Mouse (Mus musculus) liver, embryonic 11.5 days (tissue): ENCODE measurements at regions not wholly inside any gene's neighbourhood (a gene's known extent, or its start where the extent isn't known, plus 50 kb on each side); places are given as distances from the start of the nearest gene placed in this dataset.

Source experiments
- ATAC-seq: fragments of 200-750 bp; cut with Nextera tagmentation; replicated peaks from 2 replicates; pipeline ENCODE4 v1.8.0; 2017; ENCODE audit warnings: moderate number of reproducible peaks, mild to moderate bottlenecking, moderate TSS enrichment, moderate library complexity; ENCODE audit not compliant: low FRiP score
- DNase-seq: peaks from one replicate; pipeline ENCODE4 v3.0.0-alpha.2; 2017; ENCODE audit warnings: low spot score
- H3K27ac ChIP-seq: fragments of 300-500 bp; sonication (generic); 2 replicates; pipeline ENCODE4 v1.5.1; 2014; ENCODE audit warnings: mild to moderate bottlenecking, low read depth, low read length, control low read depth
- H3K27me3 ChIP-seq: fragments of 300-500 bp; sonication (generic); replicated peaks from 2 replicates; pipeline ENCODE4 v1.6.1; 2014; ENCODE audit warnings: low read length, mixed read lengths; ENCODE audit not compliant: control insufficient read depth, insufficient read depth
- H3K36me3 ChIP-seq: fragments of 300-500 bp; sonication (generic); 2 replicates; pipeline ENCODE4 v1.6.1; 2014; ENCODE audit warnings: mild to moderate bottlenecking, low read length, moderate library complexity, mixed read lengths; ENCODE audit not compliant: control insufficient read depth, insufficient read depth
- H3K4me1 ChIP-seq: fragments of 300-500 bp; sonication (generic); replicated peaks from 2 replicates; pipeline ENCODE4 v1.6.1; 2014; ENCODE audit warnings: low read length, mixed read lengths; ENCODE audit not compliant: control insufficient read depth, insufficient read depth
- H3K4me2 ChIP-seq: fragments of 300-500 bp; sonication (generic); 2 replicates; pipeline ENCODE4 v1.6.1; 2014; ENCODE audit warnings: mild to moderate bottlenecking, control low read depth, moderate library complexity
- H3K4me3 ChIP-seq: fragments of 300-500 bp; sonication (generic); 2 replicates; pipeline ENCODE4 v1.5.1; 2014; ENCODE audit warnings: low read depth, low read length, control low read depth
- H3K9ac ChIP-seq: fragments of 300-500 bp; sonication (generic); 2 replicates; pipeline ENCODE4 v1.6.1; 2014; ENCODE audit warnings: low read depth, low read length, control low read depth
- H3K9me3 ChIP-seq: fragments of 300-500 bp; sonication (generic); 2 replicates; pipeline ENCODE4 v1.6.1; 2016; ENCODE audit warnings: low read length, inconsistent platforms, mixed read lengths; ENCODE audit not compliant: control insufficient read depth
- WGBS: fragments of 180-500 bp; shearing (Covaris S2); extraction: QIAGEN DNeasy Blood & Tissue Kit; methylation state at CpG from one replicate; pipeline ENCODE4 v1.1.7; 2014; 5-methylcytosine and 5-hydroxymethylcytosine counted together

- Histone ChIP-seq H3K4me1 (no peaks in the 10 kb centered on the region), H3K9me3 (no peaks in the 10 kb centered on the region), H3K4me3 (no peak overlapping the region), H3K27me3 (no peaks in the 10 kb centered on the region), H3K27ac (no peak overlapping the region), H3K4me2 (no peak overlapping the region), H3K36me3 (no peaks in the 10 kb centered on the region), H3K9ac (no peak overlapping the region)
- no peak for ATAC-seq
- WGBS: 57% methylated on average over 3 of the region's 3 CpGs
- DNase-seq: no peak
Measured at GRCm38 (mm10) chr9:116511450-116511849, 336.3 kb upstream of the Tgfbr2 start.

GRCm38 (mm10) chr9:116507756-116508155, 332.6 kb upstream of the Tgfbr2 start:
- ATAC-seq (no peak), DNase-seq (no peak)
- no peak overlapping the region for H3K4me2 ChIP-seq
- no peak overlapping the region for H3K27ac ChIP-seq
- no peaks in the 10 kb centered on the region for H3K27me3 ChIP-seq
- no peaks in the 10 kb centered on the region for H3K4me1 ChIP-seq
- H3K36me3 ChIP-seq: no peaks in the 10 kb centered on the region
- H3K4me3 ChIP-seq: no peak overlapping the region
- no peak overlapping the region for H3K9ac ChIP-seq
- H3K9me3 ChIP-seq: no peaks in the 10 kb centered on the region
- WGBS: 83% methylated on average over 5 of the region's 5 CpGs

GRCm38 (mm10) chr9:116502831-116503230, 327.7 kb upstream of the Tgfbr2 start:
- ATAC-seq (no peak), DNase-seq (no peak)
- H3K36me3 ChIP-seq: no peaks in the 10 kb centered on the region
- no peaks in the 10 kb centered on the region for H3K4me1 ChIP-seq
- no peaks in the 10 kb centered on the region for H3K9me3 ChIP-seq
- no peaks in the 10 kb centered on the region for H3K27me3 ChIP-seq
- 60% methylated on average over 5 of the region's 5 CpGs for WGBS
- no peak overlapping the region for H3K4me2 ChIP-seq
- H3K9ac ChIP-seq: no peak overlapping the region
- H3K4me3 ChIP-seq: no peak overlapping the region
- no peak overlapping the region for H3K27ac ChIP-seq

DNA sequence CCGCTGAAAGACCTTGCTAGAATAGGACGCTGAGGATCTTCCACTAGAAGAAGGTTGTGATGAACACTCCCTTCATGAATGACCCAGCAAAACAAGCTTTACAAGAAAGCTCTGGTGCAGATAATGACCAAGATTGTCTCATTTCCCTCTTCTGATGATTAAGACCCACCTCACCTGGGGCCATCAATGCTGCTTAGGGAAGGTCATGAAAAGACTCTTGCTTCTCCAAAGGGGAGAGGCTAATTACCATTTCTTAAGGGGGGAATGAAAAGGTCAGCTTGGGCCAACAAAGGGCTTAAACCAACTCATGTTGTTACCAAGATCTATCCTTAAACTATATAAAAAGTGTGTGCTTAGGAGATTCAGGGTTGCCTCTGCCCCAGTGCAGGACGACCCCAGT, 325.8 kb upstream of the Tgfbr2 start:
- Histone ChIP-seq H3K4me2 (no peak overlapping the region), H3K4me3 (no peak overlapping the region), H3K36me3 (no peaks in the 10 kb centered on the region), H3K9me3 (no peaks in the 10 kb centered on the region), H3K4me1 (no peaks in the 10 kb centered on the region), H3K9ac (no peak overlapping the region), H3K27me3 (no peaks in the 10 kb centered on the region), H3K27ac (no peak overlapping the region)
- 77% methylated on average over 3 of the region's 3 CpGs for WGBS
- ATAC-seq (no peak), DNase-seq (no peak)

- no peak overlapping the region for H3K4me2 ChIP-seq
- no peaks in the 10 kb centered on the region for H3K36me3 ChIP-seq
- H3K4me1 ChIP-seq: no peaks in the 10 kb centered on the region
- 75% methylated on average over 2 of the region's 2 CpGs for WGBS
- H3K27ac ChIP-seq: no peak overlapping the region
- no peak for ATAC-seq
- no peaks in the 10 kb centered on the region; the same call in 1 of the 2 replicates for H3K9me3 ChIP-seq
- H3K4me3 ChIP-seq: no peak overlapping the region
- no peak for DNase-seq
- H3K9ac ChIP-seq: no peak overlapping the region
- no peaks in the 10 kb centered on the region for H3K27me3 ChIP-seq
Measured at GRCm38 (mm10) chr9:116491227-116491626, 316.1 kb upstream of the Tgfbr2 start.

DNA sequence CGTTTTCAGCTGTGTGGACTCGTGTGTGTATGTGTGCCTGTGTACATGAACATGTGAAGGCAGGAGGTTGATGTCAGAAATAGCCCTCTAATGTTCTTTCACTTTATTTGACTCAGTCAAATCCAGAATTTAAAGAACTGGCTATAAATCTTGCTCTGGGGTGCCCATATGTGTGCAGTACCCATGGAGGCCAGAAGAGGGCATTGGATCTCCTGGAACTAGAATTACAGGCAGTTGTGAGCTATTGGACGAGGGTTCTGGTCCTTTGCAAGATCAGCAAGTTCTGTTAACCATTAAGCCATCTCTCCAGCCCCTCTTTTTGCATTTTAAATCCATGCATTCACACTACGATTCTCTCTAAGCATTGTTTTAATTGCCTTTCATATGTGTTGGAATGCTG, 314.6 kb upstream of the Tgfbr2 start:
- Histone ChIP-seq H3K9ac (no peak overlapping the region), H3K36me3 (no peaks in the 10 kb centered on the region), H3K4me2 (no peak overlapping the region), H3K27me3 (no peaks in the 10 kb centered on the region), H3K4me3 (no peak overlapping the region), H3K9me3 (no peaks in the 10 kb centered on the region; the same call in 1 of the 2 replicates), H3K27ac (no peak overlapping the region), H3K4me1 (no peaks in the 10 kb centered on the region)
- 55% methylated on average over 4 of the region's 4 CpGs for WGBS
- ATAC-seq (no peak), DNase-seq (no peak)

- no peak for ATAC-seq
- no peaks in the 10 kb centered on the region; the same call in 1 of the 2 replicates for H3K9me3 ChIP-seq
- H3K27ac ChIP-seq: no peak overlapping the region
Measured at GRCm38 (mm10) chr9:116489273-116489672, 314.1 kb upstream of the Tgfbr2 start.

GRCm38 (mm10) chr9:116477309-116477708, 302.1 kb upstream of the Tgfbr2 start:
- no peak for ATAC-seq
- Histone ChIP-seq H3K36me3 (no peaks in the 10 kb centered on the region), H3K9me3 (no peaks in the 10 kb centered on the region), H3K27ac (no peak overlapping the region), H3K4me3 (no peak overlapping the region), H3K9ac (no peak overlapping the region), H3K4me1 (no peaks in the 10 kb centered on the region), H3K27me3 (no peaks in the 10 kb centered on the region), H3K4me2 (no peak overlapping the region)
- no peak for DNase-seq
- 59% methylated on average over 3 of the region's 3 CpGs for WGBS

More at GRCm38 (mm10) chr9:116489273-116489672, 314.1 kb upstream of the Tgfbr2 start:
- Histone ChIP-seq H3K36me3 (no peaks in the 10 kb centered on the region), H3K9ac (no peak overlapping the region), H3K27me3 (no peaks in the 10 kb centered on the region), H3K4me2 (no peak overlapping the region), H3K4me3 (no peak overlapping the region), H3K4me1 (no peaks in the 10 kb centered on the region)
- 85% methylated on average over 5 of the region's 5 CpGs for WGBS
- no peak for DNase-seq

- no peak overlapping the region for H3K4me3 ChIP-seq
- WGBS: 69% methylated on average over 12 of the region's 12 CpGs
- H3K4me1 ChIP-seq: no peaks in the 10 kb centered on the region
- H3K27me3 ChIP-seq: no peaks in the 10 kb centered on the region
- no peaks in the 10 kb centered on the region for H3K9me3 ChIP-seq
- H3K4me2 ChIP-seq: no peak overlapping the region
- no peak for DNase-seq
- ATAC-seq: no peak
- no peaks in the 10 kb centered on the region for H3K36me3 ChIP-seq
- H3K9ac ChIP-seq: no peak overlapping the region
- H3K27ac ChIP-seq: no peak overlapping the region
Measured at GRCm38 (mm10) chr9:116475206-116475955, 300.2 kb upstream of the Tgfbr2 start.
